Mouse (Mus musculus): ENCODE measurements around the gene Arhgef33.
"Not testable (repeated sequence)": the region's sequence is repeated elsewhere in the genome, so short reads cannot be mapped to it uniquely, and the experiment has no call there.

The Arhgef33 gene

GRCm38 (mm10) chr17:80307251-80307650 is at the start of gene Arhgef33:
TSS of gene Arhgef33 (plus strand) at chr17:80307407.
- no peak for DNase-seq (ENCODE audit: inconsistent ontology term)

GRCm38 (mm10) chr17:80267065-80267464 is 40.1 kb upstream of the Arhgef33 start:
- DNase-seq (ENCODE audit: inconsistent ontology term), result no peak

DNA sequence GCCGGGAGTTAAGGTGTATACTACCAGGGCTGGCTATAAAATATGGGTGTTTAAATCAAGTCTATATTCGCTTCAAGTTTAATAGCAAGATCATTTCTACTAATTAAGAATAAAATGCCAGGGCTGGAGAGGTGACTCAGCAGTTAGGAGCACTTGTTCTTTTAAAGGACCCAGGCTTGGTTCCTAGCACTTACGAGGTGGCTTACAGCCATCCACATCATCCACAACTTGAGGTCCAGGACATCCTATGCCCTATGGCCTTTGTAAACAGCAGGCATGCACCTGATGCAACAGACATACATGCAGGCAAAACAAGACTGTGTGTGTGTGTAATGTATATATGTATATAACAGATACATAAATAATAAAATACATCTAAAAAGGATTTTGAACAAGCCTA is 39.1 kb upstream of the Arhgef33 start:
- DNase-seq (ENCODE audit: inconsistent ontology term), result no peak

DNA sequence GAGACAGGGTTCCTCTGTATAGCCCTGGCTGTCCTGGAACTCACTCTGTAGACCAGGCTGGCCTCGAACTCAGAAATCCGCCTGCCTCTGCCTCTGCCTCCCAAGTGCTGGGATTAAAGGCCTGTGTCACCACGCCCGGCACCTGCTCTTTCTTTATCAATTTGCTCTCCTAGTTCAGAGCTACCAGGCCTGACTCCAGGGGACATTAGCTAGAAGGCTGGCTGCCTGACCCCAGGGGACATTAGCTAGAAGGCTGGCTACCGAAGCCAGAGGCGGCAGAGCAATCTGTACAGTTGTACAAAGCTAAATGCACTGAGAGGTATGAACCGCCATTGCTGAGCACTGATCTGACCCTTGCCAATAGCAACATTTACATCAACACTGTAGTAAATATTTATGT is 36.6 kb upstream of the Arhgef33 start:
- DNase-seq (ENCODE audit: inconsistent ontology term), result not testable (repeated sequence)

DNA sequence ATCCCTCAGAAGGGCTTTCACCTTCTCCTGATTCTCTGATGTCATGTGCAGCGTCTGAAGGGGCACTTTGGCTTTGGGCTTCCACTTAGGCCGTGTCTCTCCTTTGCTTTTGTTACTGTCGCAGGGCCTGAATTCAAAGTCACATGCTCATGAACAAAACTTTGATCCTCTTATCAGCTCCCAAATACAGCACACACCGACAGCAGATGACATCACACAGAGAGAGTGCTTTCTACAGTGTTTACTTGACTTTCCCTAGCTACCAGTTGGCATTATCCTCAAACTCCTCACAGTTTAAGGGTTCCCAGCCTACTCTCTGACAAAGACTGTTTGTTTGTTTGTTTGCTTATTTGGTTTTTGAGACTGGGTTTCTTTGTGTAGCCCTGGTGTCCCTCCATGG is 29.0 kb upstream of the Arhgef33 start:
- DNase-seq (ENCODE audit: inconsistent ontology term), result no peak

DNA sequence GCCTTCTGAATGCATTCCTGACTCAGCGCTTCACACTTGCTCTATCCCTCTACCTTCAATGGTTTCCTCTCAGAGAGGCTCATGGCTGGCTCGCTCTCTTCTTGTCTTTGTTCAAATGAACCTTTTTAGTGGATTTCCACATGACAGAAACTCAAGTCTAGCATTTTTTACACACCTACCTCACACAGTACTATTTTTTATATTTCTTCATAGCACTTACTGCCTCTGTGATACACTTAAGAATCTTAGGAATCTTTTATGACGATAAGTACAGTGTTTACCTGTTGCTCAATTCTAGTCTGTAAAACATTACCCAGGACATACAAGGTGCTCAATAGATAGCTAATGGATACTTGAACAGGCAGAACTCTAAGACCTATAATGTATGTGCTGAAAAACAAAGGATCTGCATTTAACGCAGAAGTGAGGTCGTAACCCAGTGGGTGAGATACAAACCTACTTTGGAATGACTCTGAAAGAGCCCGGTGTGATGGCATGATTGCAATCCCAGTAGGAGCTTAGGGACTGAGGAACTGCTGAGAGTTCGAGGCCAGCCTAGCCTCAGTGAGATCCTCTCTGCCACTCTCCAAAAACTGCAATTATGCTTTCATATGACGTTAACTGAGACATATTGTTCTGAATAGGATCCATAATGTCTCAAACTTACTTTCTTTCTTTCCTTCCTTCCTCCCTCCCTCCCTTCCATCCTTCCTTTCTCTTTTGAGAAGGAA is 27.7 kb upstream of the Arhgef33 start:
- DNase-seq (ENCODE audit: inconsistent ontology term), result no peak

GRCm38 (mm10) chr17:80284446-80284845 is 22.8 kb upstream of the Arhgef33 start:
- DNase-seq (ENCODE audit: inconsistent ontology term), result no peak

DNA sequence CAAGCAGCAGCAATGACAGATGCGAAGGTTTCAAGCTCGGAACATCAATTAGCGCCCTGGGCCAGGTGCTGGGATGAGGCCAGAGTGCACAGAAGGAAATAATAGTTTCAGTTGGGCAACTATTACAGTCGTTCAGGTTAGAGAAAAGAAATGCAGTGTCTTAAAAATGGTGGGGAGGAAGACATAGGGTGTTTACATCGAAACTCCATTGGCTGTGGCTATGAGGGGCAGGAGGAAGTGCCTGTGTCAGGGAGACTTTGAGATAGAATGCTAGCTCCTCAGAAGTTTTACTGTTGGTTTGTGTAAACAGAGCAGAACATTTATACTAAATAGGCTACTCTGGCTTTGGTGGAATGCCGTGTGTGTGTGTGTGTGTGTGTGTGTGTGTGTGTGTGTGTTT is 19.2 kb upstream of the Arhgef33 start:
- DNase-seq (ENCODE audit: inconsistent ontology term), result no peak

GRCm38 (mm10) chr17:80289280-80290073 is 17.7 kb upstream of the Arhgef33 start:
- no peak for DNase-seq (ENCODE audit: inconsistent ontology term)

DNA sequence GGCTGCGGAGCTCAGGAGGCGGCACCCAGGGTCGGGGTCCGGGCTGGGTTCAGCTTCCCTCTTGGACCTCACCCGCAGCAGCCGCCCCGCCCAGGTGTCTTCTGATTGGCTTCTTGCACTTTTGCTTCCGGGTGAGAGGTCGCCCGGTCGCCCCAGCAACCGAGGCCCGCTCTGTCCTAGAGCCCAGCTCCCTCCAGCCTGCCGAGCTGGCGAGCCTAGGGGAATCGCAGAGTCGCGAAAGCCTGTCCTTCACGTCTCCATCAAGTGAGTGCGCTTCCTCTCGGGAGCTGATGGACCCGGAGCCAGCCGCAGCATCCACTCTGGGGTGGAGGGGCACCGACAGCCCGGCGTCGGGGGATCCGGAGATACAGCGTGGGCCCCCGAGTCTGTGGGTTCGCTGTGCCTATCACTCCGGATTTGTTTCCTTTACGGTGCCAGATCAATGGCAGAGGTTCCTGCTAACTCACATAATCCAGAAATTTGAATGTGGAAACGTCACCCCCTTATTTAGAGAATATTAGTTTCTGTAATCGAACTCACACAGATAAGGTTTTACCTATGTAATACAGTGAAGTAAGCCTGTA is 17.0 kb upstream of the Arhgef33 start, which contains the start of the genes Morn2 and Dhx57:
Morn2 (plus strand) TSS at position 130 of the 584 bp plus-strand sequence.
Dhx57 (minus strand) TSS at position 403 of the 584 bp plus-strand sequence.
- DNase-seq (ENCODE audit: inconsistent ontology term), result peak; percentile 99

GRCm38 (mm10) chr17:80291148-80291547 is 16.1 kb upstream of the Arhgef33 start:
- peak; percentile 64 for DNase-seq (ENCODE audit: inconsistent ontology term)

DNA sequence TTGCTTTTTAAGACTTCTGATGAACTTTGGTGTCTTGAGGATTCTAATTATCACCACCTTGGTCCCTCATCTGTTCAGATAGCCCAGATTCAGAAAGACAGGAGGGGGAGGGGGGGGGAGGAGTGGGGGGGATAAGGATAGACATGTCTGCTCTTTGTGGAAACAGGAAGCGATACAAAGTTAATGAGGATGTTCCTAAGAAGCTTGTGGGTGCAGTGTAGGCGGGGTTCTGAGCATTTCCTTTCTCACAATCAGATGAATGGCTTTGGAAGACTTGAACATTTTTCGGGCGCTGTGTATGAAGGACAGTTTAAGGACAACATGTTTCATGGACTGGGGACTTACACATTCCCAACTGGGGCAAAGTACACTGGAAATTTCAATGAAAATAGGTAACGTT is 11.9 kb upstream of the Arhgef33 start:
- no peak for DNase-seq (ENCODE audit: inconsistent ontology term)

GRCm38 (mm10) chr17:80298844-80299243 is 8.4 kb upstream of the Arhgef33 start:
- no peak for DNase-seq (ENCODE audit: inconsistent ontology term)

DNA sequence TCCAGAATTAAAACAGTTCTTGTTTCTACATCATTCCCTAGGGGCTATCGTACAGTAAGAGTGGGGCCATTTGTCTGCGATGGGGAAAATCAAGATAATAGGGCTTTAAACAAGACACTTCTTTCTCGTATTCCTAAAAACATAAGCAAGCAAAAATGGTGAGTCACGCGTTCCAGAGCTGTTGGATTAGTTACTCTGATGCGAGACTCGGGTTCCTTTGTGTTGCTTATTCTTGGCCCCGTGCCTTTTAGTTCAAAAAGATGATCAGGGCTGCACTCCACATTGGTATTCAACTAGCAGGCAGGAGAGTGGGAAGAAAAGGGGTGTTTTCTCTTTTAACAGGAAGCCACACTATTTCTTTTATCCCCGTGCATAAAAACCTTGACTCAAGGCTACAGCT is 4.6 kb downstream of the Arhgef33 start:
- DNase-seq (ENCODE audit: inconsistent ontology term), result peak; percentile 75

DNA sequence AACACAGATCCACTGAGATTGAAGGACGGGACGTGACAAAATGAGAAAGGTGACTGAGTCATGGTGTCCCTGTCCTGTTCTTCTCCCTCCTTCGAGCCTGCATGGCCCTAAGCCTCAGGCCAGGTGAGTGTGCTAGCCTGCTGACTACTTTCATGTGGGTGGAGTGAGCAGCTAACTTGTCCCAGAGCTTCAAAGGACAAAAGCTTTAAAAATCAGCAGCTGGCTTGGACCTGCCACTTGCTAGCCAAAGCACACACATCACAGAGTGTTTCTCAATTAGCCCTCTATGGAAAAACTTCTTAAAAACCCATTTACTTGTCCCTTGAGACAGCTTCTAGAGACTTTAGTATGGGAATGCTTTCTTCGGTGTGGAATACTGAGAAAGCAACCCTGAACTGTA is 5.2 kb downstream of the Arhgef33 start:
- no peak for DNase-seq (ENCODE audit: inconsistent ontology term)

DNA sequence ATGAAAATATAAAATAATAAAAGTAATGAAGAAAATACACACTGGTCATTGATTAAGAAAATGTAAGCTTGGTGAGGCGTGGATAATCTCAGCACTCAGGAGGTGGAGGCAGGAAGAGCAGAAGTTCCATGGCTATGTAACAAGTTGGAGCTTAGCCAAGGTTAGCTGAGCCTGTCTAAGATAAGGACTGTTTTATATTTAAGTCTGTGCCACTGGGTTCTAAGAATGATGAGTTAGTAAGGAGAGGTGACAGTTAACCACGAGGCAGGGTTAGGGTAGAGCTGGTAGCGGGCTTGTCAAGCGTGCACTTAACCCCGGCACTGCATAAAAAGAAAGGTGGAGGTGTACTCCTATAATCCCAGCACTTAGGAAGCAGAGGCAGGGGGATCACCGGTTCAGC is 15.0 kb downstream of the Arhgef33 start:
- DNase-seq (ENCODE audit: inconsistent ontology term), result no peak

DNA sequence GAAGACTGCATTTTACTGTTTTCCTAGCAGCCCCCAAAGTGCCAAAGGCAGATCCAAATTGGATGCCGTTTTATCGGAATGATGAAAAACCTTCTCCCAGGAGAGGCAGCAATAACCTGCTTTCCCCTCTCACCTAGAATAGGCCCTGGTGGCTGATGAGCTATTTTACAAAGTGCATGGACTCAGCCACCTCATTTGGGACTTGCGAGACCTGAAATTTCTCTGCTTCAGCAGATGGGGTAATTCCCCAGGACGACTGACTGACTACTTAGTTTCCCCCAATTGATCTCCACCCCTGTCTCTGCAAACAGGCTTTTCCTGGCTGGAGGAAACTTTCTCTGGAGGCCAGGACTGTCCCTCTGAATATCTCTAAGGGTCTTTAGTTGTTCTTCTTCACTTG is 15.8 kb downstream of the Arhgef33 start:
- DNase-seq (ENCODE audit: inconsistent ontology term), result no peak

- no peak for DNase-seq (ENCODE audit: inconsistent ontology term)
Measured at GRCm38 (mm10) chr17:80323658-80324057, 16.5 kb downstream of the Arhgef33 start.

DNA sequence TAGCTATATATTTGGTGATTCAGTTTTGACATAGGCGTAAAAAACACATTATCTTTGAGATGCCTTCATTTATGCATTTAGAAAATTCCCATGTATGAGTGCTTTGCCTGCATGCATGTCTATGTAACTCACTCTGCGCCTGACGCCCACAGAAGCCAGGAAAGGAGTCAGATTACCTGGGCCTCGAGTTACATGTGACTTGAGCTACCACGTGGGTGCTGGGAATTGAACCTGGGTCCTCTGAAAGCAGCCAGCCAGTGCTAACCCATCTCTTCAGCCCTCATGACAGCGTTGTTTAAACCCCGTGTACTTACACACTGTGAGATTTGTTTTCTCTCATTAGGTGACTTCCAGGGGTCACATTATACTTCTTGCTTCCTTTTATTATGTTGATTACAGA is 17.3 kb downstream of the Arhgef33 start:
- no peak for DNase-seq (ENCODE audit: inconsistent ontology term)

GRCm38 (mm10) chr17:80325456-80325855 is 18.2 kb downstream of the Arhgef33 start:
- DNase-seq (ENCODE audit: inconsistent ontology term), result no peak

GRCm38 (mm10) chr17:80326431-80326830 is 19.2 kb downstream of the Arhgef33 start:
- DNase-seq (ENCODE audit: inconsistent ontology term), result peak; percentile 77

- no peak for DNase-seq (ENCODE audit: inconsistent ontology term)
Measured at GRCm38 (mm10) chr17:80332386-80332785, 25.2 kb downstream of the Arhgef33 start.

DNA sequence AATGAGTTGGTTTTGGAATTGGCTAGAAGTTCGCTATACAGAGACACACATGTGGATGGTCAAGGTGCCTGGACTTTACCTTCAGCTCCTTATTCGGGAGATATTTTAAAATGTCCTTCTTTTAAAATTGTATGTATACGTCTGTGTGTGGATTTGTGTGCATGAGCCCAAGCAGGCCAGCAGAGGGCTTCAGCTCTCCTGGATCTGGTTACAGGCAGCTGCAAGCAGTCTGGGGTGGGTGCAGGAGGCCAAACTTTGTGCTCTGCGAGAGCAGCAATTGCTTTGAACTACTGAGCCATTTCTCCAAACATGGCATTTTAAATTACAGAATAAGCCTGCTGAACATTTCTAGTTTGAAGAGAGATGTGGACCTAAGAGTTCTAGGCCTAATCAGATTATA is 38.1 kb downstream of the Arhgef33 start:
- no peak for DNase-seq (ENCODE audit: inconsistent ontology term)
